Mouse (Mus musculus): ENCODE data around the gene Cd69.

Cd69 gene

DNA sequence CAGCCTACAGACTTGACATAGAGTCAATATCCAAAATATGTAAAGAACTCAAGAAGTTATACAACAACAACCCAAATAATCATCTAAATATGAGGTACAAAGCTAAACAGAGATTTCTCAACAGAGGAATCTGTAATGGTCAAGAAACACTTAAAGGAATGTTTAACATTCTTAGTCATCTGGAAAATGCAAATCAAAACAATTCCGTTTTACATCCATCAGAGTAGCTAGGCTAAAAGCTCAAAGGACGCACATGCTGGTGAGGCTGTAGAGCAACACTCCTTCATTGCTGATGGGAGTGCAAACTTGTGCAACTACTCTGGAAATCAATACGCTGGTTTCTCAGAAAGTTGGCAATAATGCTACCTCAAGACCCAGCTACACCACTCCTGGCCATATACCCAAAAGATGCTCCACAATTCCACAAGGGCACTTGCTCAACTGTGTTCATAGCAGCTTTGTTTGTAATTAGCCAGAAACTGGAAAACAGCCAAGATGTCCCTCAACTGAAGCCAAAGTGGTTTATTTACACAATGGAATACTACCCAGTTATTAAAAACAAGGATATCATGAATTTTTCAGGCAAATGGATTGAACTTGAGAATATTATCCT, 52.9 kb downstream of the Cd69 start:
- peak; percentile 46 for DNase-seq

DNA sequence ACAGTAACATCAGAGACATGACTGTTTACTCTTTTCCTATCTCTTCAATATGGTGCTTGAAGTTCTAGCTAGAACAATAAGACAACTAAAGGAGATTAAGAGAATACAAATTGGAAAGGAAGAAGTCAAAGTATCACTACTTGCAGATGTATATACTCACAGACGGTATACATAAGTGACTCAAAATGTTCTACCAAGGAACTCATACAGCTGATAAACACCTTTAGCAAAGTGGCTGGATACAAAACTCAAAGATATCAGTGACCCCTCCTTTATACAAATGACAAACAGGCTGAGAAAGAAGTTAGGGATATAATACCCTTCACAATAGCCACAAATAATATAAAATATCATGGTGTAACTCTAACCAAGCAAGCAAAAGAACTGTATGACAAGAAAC, 54.2 kb downstream of the Cd69 start:
- DNase-seq: no peak

DNA sequence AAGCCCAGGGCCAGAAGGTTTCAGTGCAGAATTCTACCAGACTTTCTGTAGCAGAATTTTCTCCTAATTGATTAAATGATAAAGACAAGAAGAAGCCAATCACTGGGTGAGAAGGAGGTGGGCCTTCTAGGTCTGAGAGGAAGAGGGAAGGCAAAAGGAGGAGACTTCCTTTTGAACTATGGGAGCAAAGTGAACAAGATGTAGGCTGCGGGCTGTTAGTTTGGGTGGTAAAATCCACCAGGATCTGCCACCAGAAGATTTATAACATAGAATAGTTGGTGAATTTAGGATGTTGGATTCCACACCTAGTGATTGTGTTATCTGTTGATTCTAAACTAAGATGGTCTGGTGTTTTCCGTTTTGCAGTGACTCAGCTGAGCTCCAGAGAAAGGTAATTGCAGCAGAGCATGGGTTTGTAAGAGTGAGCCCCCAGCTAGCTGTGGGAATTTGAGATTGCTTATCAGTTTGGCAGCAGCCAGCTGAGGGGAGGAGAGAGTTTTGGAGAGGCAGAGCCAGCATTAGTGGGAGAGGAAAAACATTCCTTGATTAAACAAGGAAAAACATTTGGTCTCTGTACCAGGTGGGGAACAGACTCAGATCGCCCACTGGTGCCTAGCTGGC, 55.2 kb downstream of the Cd69 start:
- no peak for DNase-seq

DNA sequence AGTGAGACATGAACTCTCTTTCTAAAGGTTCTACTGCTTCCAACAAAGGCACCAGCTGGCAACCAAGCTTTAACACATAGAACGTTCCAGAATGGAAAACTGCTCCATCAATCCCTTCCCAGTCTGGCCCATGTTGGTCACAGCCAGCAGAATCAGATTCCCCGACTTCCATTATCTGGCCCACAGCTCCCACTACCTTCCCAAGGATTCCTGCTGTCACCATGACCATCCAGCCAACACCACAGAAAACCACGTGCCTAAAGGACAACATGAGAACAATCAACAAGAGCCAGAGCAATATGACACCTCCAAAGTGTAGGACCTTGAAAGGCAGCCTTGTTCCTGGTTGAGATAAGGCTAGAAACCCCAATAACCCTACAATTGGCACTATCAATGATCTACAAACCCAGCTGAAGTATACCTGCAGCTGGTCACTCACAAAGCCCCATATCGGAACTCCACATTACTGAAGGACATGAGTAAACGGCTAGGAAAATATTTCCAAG, 57.0 kb downstream of the Cd69 start:
- peak; percentile 39 for DNase-seq
